Mouse (Mus musculus) lung, postnatal 0 days (tissue): ENCODE results near the gene Lins1.

Experiments used
- CTCF ChIP-seq: IDR thresholded peaks from 2 replicates; pipeline ENCODE4 v1.5.1; 2016; ENCODE audit warnings: antibody characterized with exemption, mild to moderate bottlenecking
- EP300 ChIP-seq: IDR thresholded peaks from 2 replicates; pipeline ENCODE4 v1.6.1; 2016; ENCODE audit warnings: antibody characterized with exemption, mild to moderate bottlenecking, control low read depth

DNA sequence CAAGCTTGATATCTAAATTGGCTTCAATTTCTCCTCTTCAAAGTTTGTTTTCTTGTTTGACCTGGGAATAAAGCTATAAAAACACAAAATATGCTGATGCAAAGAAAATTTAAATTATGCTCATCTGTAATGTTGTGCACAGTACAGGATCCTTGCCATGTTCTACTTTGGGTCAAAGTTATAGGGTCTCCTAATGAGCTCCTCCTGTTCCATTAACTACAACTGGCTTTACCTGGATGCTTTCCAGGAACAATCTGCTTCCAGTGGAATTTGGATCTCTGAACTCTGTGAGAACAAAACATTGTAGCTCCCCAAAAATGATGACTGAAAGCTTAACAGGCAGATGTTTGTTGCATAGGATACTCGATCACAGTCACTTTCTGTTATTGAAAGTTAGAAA is 60.3 kb downstream of the Lins1 start:
- TF ChIP-seq CTCF: no peak
- TF ChIP-seq EP300: no peak
